11 mouse cellular contexts compared by ENCODE assay signal in the genomic region with DNA sequence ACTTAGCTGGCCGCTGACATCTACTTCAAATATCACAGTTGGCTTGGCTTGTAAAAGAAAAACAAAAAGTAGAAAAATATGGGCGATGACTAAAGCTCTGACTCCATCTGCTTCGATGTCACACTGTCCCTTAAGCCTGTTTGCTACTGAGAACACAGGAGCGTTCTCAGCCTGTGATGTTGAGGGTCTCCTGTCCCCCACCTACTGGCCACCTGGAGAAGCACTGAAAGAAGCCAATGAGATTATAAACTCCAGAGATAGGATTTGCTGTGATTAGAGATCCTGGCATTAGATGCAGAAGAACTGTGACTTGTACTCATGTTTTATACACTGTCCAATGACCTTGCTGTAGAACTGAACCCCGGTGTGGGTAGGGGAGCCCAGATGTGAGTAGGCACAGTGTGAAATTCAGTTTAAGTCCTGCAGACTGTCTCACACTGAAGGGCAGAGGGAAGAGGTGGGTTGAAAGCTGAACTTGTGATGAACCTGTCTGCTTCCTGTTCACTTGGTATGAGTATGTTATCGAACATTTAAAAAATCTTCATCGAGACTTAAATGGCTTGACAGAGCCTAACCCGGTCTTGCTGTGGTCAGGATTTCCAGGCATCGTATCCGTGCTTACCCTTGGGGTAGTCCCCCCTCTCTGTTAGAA.
DNase-seq lines count a peak whose midpoint lies in the region; TF ChIP-seq lines count a peak whose summit lies in the region.
"Had no signal": no experiment of that assay in that cellular context is flagged by ENCODE, and none has a peak within 500 bp of the region (broad histone marks: within the 10 kb centered on the region; RNA-seq: fewer than 3 reads in every experiment).

No protein-coding gene starts in this region.

- H3K4me3 ChIP-seq in kidney, adult 2 months (ENCODE audit: insufficient read depth, low read depth, low read length): no peak overlapping the region
- no peak overlapping the region for H3K4me3 ChIP-seq in E14TG2a.4 (replicated peaks; ENCODE audit: low read length)
- H3K4me3 ChIP-seq: erythroblast, embryonic 14.5 days; hindbrain, embryonic 12.5 days; liver, embryonic 12.5 days had no signal

- 76% methylated on average over 10 of the region's 10 CpGs for WGBS in kidney, adult 2 months

- H3K27ac ChIP-seq in kidney, adult 2 months (ENCODE audit: insufficient read depth, low read depth, low read length): no peak overlapping the region
- H3K27ac ChIP-seq: hindbrain, embryonic 12.5 days; liver, embryonic 12.5 days; macrophage had no signal

- no peak for TF ChIP-seq POLR2A in kidney, adult 2 months (IDR thresholded peaks at IDR 0.05; ENCODE audit: low read depth, low read length)

- no peak for DNase-seq in kidney, adult 2 months
- no peak for DNase-seq in kidney, postnatal 25 days
- DNase-seq in B cell, adult 2 months: peak; percentile 6 to 12
- DNase-seq in splenic B cell, adult 2 months (ENCODE audit: low read depth, low spot score): peak; percentile 13
- no peak for DNase-seq in spleen, postnatal 36 days (ENCODE audit: low spot score in 2 of 2)
- DNase-seq in layer of hippocampus, postnatal 10 days (ENCODE audit: low spot score in 2 of 2): no peak

- H3K36me3 ChIP-seq in kidney, adult 2 months (ENCODE audit: control insufficient read depth, insufficient read depth, low read length): no peaks in the 10 kb centered on the region
- H3K36me3 ChIP-seq in E14TG2a.4 (ENCODE audit: insufficient read depth, low read length): no peaks in the 10 kb centered on the region
- no peaks in the 10 kb centered on the region for H3K36me3 ChIP-seq in splenic B cell, adult 2 months (ENCODE audit: control insufficient read depth, insufficient read depth, low read length, poor library complexity, severe bottlenecking)
- H3K36me3 ChIP-seq: hindbrain, embryonic 12.5 days; liver, embryonic 12.5 days had no signal

- no peaks in the 10 kb centered on the region for H3K4me1 ChIP-seq in kidney, adult 2 months (ENCODE audit: control insufficient read depth, insufficient read depth, low read length)
- no peaks in the 10 kb centered on the region for H3K4me1 ChIP-seq in E14TG2a.4 (replicated peaks; ENCODE audit: low read depth, low read length)
- H3K4me1 ChIP-seq: hindbrain, embryonic 12.5 days had no signal

- H3K9me3 ChIP-seq in E14TG2a.4 (ENCODE audit: low read length): no peaks in the 10 kb centered on the region
- H3K9me3 ChIP-seq: hindbrain, embryonic 12.5 days; liver, embryonic 12.5 days had no signal

- no peaks in the 10 kb centered on the region for H3K27me3 ChIP-seq in kidney, adult 2 months (replicated peaks; ENCODE audit: control insufficient read depth, insufficient read depth, low read length)
- no peaks in the 10 kb centered on the region for H3K27me3 ChIP-seq in E14TG2a.4 (ENCODE audit: insufficient read depth, low read length)
- H3K27me3 ChIP-seq in splenic B cell, adult 2 months (ENCODE audit: control insufficient read depth, insufficient read depth, low read length, poor library complexity, severe bottlenecking): no peaks in the 10 kb centered on the region
- H3K27me3 ChIP-seq: hindbrain, embryonic 12.5 days; liver, embryonic 12.5 days had no signal

- TF ChIP-seq CTCF in kidney, adult 2 months (conservative IDR thresholded peaks at IDR 0.05; ENCODE audit: insufficient read depth, insufficient read length, low read depth, low read length): 0 out of 2 replicates have a peak, but pooled peaks have one; percentile 10
- 0 out of 2 replicates have a peak, but pooled peaks have one; percentile 10 for TF ChIP-seq CTCF in E14TG2a.4 (conservative IDR thresholded peaks at IDR 0.05; ENCODE audit: low read length)

Comparison
In these comparisons a context has a peak if more than half of its experiments do, and no peak if none do; other contexts are left out.
1. DNase-seq: peak in B cell, adult 2 months (2 of 2) and splenic B cell, adult 2 months (single experiment); none in kidney, adult 2 months (single experiment), kidney, postnatal 25 days (0 of 2), spleen, postnatal 36 days (0 of 2) and layer of hippocampus, postnatal 10 days (0 of 2).